Mouse (Mus musculus): ENCODE results near the gene Pigc.

GRCm38 (mm10) chr1:162016982-162017381 is 48.0 kb downstream of the Pigc start:
- no peak for TF ChIP-seq CTCF (IDR thresholded peaks at IDR 0.05)
- TF ChIP-seq EP300 (IDR thresholded peaks at IDR 0.05; ENCODE audit: insufficient read depth, low read depth, low read length) = no peak
- no peak for TF ChIP-seq POLR2A (IDR thresholded peaks at IDR 0.05; ENCODE audit: insufficient read depth, low read depth, low read length)

Measured in heart, adult 2 months (tissue).